Mouse (Mus musculus) urinary bladder, postnatal 36 days (tissue): ENCODE results near the gene Gm15107.
"Not testable (repeated sequence)": the region's sequence is repeated elsewhere in the genome, so short reads cannot be mapped to it uniquely, and the experiment has no call there.

Source experiments
- DNase-seq, 2 experiments: peaks; one replicate each; pipeline ENCODE4 v3.0.0; 2022; ENCODE audit warnings: low spot score in 2 of 2, mixed read lengths in 1 of 2

Gene Gm15107

DNA sequence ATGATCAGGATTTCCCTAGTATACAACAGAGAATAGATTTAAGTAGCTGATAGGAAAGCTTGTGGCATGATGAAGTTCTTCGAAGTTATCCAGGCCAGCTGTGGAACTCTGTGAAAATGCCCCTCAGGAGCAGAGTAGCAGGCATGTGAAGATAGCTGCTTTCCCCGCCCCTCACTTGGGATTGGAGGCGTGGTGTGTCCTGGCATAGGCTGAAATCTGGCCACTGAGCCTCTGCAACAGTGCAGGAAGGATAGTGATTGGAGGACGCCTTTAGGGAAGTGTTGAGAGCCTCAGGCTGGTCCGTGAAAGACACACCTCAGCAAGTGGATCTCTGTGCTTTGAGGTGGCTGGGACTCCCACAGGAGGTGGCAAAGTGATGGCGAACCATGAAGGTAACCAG, at the start of gene Gm15107:
Gm15107 (plus strand) TSS at position 301 of the 400 bp plus-strand sequence.
- not testable (repeated sequence) for DNase-seq
